Mouse (Mus musculus) cerebellum, adult (tissue): ENCODE measurements around the gene 1110059E24Rik.

Experiments
- ATAC-seq: cut with Nextera tagmentation; 2 replicates; pipeline ENCODE4 v1.9.2; 2017; ENCODE audit warnings: mild to moderate bottlenecking, moderate library complexity, mixed read lengths; ENCODE audit not compliant: insufficient number of reproducible peaks, low FRiP score, low TSS enrichment

1110059E24Rik gene

DNA sequence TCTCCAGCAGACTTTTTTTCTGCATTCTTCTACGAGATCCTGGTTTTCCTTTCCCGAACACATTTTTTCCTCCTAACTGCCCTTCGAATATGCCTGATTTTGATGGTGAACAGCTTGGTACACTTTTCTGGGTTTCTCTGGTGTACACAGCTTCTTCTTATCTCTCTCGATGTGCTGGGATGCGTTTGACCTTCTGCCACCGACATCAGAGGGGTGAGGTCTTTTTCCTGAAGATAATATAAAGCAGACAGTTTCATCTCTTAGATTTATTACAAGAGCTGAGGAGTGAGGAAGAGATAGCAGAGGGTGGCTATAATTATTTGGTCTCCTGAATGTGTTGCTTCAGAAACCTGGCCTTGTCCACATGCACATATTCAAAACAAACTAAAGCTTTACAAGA, 71.4 kb downstream of the 1110059E24Rik start:
- ATAC-seq = no peak

DNA sequence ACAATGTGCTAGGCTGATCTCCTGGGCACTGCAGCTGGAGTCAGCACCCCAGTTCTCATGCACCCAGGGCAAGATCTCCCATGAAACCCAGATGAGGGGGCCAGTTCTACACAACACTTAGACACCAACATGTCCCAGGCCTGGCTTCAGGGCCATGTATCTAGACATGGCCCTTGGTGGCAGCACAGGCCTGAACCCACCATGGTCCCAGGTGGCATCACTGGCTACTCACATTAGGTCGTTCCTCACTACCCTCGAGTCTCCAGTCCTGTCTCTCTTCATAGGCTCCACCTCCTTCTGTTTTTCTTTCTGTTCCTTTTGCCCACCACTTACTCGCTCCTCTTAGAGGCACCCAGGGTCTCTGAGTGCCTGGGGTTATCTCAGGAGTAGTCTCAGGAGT, 72.9 kb downstream of the 1110059E24Rik start:
- ATAC-seq = no peak

DNA sequence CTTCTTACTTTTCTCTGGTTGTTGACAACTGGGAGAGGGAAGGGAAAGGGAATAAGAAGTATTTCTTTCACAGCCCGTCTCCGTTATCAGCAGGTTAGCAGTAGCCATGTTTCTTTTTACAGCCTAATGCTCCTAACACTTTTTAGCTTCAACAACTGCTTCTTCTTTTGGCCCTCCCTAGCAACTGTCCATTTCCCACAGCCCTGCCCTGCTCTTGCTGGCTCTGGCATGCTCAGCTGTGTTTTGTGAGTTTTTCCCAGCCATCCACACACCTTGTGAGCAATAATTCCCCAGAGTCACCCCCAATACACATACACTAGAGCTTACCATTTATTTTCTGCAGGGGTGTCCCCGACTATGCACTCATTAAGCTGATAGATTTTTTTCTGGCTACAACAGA, 75.3 kb downstream of the 1110059E24Rik start:
- ATAC-seq = no peak

- ATAC-seq = no peak
These were observed 80.8 kb downstream of the 1110059E24Rik start for GRCm38 (mm10) chr19:21571986-21572385.

- ATAC-seq = peak; percentile 74; the same call in 1 of the 2 replicates
These were observed 81.4 kb downstream of the 1110059E24Rik start for GRCm38 (mm10) chr19:21571223-21571980.

DNA sequence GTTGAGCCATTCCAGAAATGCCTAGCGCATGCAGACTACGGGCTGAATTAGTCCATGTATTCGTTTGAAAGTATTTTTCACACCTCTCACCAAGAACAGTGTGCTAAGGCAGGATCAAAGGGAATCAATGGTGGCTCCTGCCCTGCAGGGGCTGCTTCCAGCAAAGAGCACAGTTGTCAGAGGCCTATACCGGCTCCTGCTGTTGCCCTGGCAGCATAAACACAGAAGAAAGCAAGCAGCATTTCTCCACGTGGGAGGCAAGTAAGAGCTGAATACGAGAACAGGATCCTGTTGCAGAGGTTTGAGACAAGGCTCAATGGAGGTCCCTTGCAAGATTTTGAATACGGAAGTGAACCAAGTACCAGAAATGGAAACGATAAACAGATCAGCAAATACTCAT, 82.0 kb downstream of the 1110059E24Rik start:
- no peak for ATAC-seq

DNA sequence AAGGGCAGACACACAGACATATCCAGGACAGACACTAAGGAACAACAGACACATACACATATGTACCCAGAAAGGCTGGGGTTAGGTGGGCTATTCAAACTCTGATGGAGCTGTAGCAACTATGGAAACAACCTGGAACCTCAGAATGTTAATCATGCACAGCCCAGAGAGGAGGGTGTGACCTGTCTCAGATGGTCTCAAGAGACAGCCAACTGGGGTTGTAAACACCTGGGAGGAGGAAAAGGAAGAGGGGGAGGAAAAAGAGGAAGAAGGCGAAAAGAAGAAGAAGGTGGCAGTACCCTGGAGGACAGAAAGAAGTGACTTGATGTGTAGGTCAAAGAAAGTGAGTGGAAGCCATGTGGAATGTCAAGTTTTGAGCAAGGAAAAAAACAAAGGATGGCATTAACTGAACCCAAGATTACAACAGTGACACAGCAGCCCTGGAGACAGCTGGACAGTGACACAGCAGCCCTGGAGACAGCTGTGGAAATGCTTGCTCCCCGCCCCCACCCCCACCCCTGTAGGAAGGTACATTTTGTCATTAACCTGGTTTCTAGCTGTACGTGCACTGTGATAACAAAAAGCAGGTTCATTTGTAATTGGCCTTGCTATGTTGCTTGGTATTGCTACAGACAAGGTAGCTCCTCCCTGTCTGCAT, 84.1 kb downstream of the 1110059E24Rik start:
- no peak for ATAC-seq

- no peak for ATAC-seq
These were observed 84.8 kb downstream of the 1110059E24Rik start for GRCm38 (mm10) chr19:21567933-21568332.

GRCm38 (mm10) chr19:21566484-21566883, 86.3 kb downstream of the 1110059E24Rik start:
- no peak for ATAC-seq

DNA sequence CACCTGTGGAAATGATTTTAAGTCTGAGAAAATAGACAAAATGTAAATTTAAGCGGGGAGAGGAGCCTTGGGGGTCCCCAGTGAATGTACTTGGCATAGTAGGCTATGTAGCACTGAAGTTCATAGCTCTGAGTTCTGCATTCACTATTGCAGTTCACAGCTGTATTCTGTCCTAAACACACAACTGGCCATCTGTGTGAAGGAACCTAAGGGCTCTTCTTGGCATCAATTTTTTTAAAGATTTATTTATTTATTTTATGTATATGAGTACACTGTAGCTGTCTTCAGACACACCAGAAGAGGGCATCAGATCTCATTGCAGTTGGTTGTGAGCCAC, 88.3 kb downstream of the 1110059E24Rik start:
- no peak for ATAC-seq

DNA sequence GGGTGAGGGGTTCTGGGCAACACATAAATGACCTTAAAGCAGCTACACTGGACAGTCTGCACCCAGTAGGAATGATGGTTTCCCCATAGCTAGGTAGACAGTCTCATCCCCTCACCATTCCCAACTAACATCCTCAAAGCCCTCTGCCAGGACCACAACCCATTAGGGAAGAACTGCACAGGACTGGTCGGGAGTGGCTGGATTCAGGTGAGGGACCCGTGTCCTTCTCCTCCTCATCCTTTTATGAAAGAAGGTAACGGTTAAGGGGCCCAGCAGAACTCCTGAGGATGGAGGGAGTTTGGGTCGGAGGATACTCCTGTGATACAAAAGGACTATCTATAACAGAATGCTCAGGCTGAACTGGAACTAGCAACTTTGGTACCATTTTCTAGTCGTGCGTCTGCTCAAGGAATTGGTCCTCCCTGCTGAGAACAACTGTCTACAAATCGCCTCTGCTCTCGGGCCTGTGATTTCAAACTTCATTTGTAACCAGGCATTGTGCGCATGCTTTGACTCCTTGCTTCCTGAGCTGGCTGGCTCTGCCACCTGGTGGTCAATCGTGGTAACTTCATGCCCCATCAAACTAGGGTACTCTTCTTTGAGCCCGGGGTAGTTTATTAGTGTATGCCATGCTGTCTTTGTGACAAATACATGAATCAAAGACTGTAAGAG, 88.9 kb downstream of the 1110059E24Rik start:
- ATAC-seq = peak; percentile 74

- no peak for ATAC-seq
These were observed 89.8 kb downstream of the 1110059E24Rik start for GRCm38 (mm10) chr19:21562996-21563395.

DNA sequence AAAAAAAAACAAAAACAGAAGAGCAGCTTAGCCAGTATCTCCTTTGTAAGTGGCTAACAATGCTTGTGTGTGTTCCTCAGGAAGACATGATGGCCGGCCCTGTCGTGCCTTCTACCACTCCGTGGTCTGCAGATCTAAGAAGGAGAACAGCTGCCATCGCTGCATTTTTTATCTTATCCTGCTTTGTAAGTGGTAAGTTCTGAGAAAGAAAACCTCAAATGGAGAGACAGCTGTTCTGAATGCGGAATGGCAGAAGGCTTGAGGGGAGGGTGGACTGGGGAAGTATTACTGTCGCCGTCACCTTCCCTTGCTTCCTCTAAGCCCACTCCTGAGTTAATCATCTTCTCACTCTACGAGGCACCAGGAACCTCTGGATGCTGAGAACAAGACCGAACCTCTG, 100.0 kb downstream of the 1110059E24Rik start:
- ATAC-seq = no peak

GRCm38 (mm10) chr19:21551921-21552536, 100.7 kb downstream of the 1110059E24Rik start:
- no peak for ATAC-seq

GRCm38 (mm10) chr19:21549713-21550112, 103.1 kb downstream of the 1110059E24Rik start:
- ATAC-seq = no peak

DNA sequence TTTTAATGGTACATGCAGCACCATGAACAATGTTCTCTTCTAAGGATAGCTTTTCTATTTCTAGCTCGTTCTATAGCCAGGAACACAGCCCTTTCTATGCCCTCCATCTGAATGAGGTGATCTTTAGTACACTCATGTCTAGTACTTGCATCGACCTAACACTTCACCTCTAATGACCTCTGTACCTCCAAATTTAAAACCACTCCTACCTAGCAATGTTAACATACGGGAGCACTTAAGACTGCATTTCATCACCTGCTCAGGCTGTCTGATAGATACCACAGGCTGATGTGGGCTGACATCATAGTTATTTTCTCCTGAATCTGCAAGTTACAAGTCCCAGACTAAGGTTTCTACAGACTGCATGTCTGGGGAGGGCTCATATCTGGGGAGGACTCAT, 103.8 kb downstream of the 1110059E24Rik start:
- no peak for ATAC-seq

- no peak for ATAC-seq
These were observed 115.7 kb downstream of the 1110059E24Rik start for GRCm38 (mm10) chr19:21537125-21537524.
